Comparison of ENCODE assay signal across 9 mouse cellular contexts in genomic region chr5:35447656-35448443, GRCm38 (mm10). TPM values are rescaled to one million over a fixed set of nuclear protein-coding genes. Genes with fewer than 3 reads are reported as not detected.
DNase-seq lines count a peak whose midpoint lies in the region; ATAC-seq lines count a peak whose summit lies in the region.
"Had no signal": no experiment of that assay in that cellular context is flagged by ENCODE, and none has a peak within 500 bp of the region (broad histone marks: within the 10 kb centered on the region; RNA-seq: fewer than 3 reads in every experiment).

No protein-coding gene starts in this region.

- peak; percentile 9 for DNase-seq in urinary bladder, postnatal 14 days (ENCODE audit: low spot score)
- DNase-seq in urinary bladder, adult 18-20 months (ENCODE audit: low spot score in 2 of 2): no peak
- peak; percentile 3 for DNase-seq in fibroblast of lung, adult 2 months (ENCODE audit: low read depth)
- DNase-seq in hindbrain, embryonic 14.5 days (ENCODE audit: low spot score): peak; percentile 80
- peak; percentile 71 to 94 for DNase-seq in left cerebral cortex, postnatal 25 days (ENCODE audit: low spot score in 2 of 2)
- DNase-seq in retina, adult 2 months (ENCODE audit: low read depth, low spot score): peak; percentile 53
- DNase-seq in B cell, adult 2 months: no peak

- H3K27ac ChIP-seq in hindbrain, embryonic 14.5 days: peak overlapping the region; percentile 72

- intact Hi-C loops in left cerebral cortex, postnatal 25 days (cut with DNase I): no loop called here

- peak; percentile 90 for ATAC-seq in hindbrain, embryonic 14.5 days (ENCODE audit: low FRiP score)

- H3K4me3 ChIP-seq in hindbrain, embryonic 14.5 days (replicated peaks; ENCODE audit: low read length): peak overlapping the region; percentile 17

- H3K9me3 ChIP-seq in hindbrain, embryonic 14.5 days (ENCODE audit: control insufficient read depth, low read length): no peaks in the 10 kb centered on the region

- H3K36me3 ChIP-seq in hindbrain, embryonic 14.5 days (replicated peaks; ENCODE audit: control insufficient read depth, insufficient read depth): no peaks in the 10 kb centered on the region

- H3K4me2 ChIP-seq in hindbrain, embryonic 14.5 days (replicated peaks): peak overlapping the region; percentile 54

- 15% methylated on average over 27 of the region's 27 CpGs for WGBS in hindbrain, embryonic 14.5 days

- peaks cover 18% of the 10 kb centered on the region for H3K4me1 ChIP-seq in hindbrain, embryonic 14.5 days (replicated peaks; ENCODE audit: control insufficient read depth, insufficient read depth, low read length)

- H3K9ac ChIP-seq in hindbrain, embryonic 14.5 days: peak overlapping the region; percentile 55

- H3K27me3 ChIP-seq in hindbrain, embryonic 14.5 days (ENCODE audit: control insufficient read depth, insufficient read depth, low read length): no peaks in the 10 kb centered on the region

RNA-seq across cellular contexts. Expression of gene Hmx1, which starts 58.9 kb away (rescaled TPM):
- 0.26 TPM in 1 of 2 replicates, not detected in the other for polyA plus RNA-seq in hindbrain, embryonic 14.5 days (2014; fragmentation: Nextera tagmentation; extraction: Ambion mirVana)
- not detected for total RNA-seq in left cerebral cortex, postnatal 25 days (2021)
- polyA plus RNA-seq: cortical plate, adult 2 months; small intestine, adult 2 months had no signal

Comparison
In these comparisons a context has a peak if more than half of its experiments do, and no peak if none do; other contexts are left out.
1. DNase-seq: peak in urinary bladder, postnatal 14 days (single experiment), fibroblast of lung, adult 2 months (single experiment), hindbrain, embryonic 14.5 days (single experiment), left cerebral cortex, postnatal 25 days (2 of 2) and retina, adult 2 months (single experiment); none in urinary bladder, adult 18-20 months (0 of 2) and B cell, adult 2 months (0 of 2).